ENCODE assay signal across 8 mouse cellular contexts in the genomic region with DNA sequence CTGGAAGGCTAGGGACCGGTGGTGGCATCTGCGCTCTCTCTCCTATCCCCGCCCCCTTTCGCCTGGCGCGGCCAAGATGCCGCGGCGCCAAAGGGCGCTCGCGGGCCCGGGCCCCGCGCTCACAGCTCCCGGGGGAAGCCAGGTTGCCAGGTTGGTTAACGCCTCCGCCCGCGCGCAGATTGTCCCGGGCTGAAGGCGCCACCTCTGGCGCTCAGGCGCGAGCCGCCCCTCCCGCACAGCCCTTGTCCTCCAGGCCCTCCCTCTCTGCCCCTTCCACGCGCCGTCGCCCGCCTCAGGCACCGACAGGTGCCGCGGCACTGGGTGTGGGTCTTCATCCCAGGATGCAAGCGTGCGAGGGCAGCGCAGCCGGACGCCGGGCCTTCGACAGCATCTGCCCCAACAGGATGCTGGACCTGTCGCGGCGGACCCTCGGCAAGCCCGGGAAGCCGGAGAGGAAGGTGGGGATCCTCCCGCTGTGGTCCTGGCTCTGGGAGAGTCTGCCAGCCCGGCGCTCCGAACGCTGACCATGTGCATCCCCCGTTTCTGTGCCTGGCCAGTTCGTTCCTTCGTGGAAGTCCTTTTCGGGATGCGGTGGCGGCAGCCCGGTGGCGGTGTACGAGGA. TPM values are rescaled to one million over a fixed set of nuclear protein-coding genes. Genes with fewer than 3 reads are reported as not detected.
DNase-seq lines count a peak whose midpoint lies in the region; ATAC-seq and TF ChIP-seq lines count a peak whose summit lies in the region.

TSS of gene Mcidas (plus strand) at position 315 of the 622 bp plus-strand sequence.

- 1% methylated on average over 62 of the region's 63 CpGs for WGBS in thymus, adult 2 months
- WGBS in hindbrain, embryonic 15.5 days = under 1% methylated on average over 63 of the region's 63 CpGs
- 1% methylated on average over 63 of the region's 63 CpGs for WGBS in liver, embryonic 15.5 days (ENCODE audit: insufficient replicate concordance)
- under 1% methylated on average over 63 of the region's 63 CpGs for WGBS in neural tube, embryonic 13.5 days

- no peaks in the 10 kb centered on the region for H3K36me3 ChIP-seq in thymus, adult 2 months (ENCODE audit: control insufficient read depth, insufficient read depth, low read length)
- H3K36me3 ChIP-seq in hindbrain, embryonic 15.5 days = no peaks in the 10 kb centered on the region
- no peaks in the 10 kb centered on the region for H3K36me3 ChIP-seq in liver, embryonic 15.5 days (replicated peaks)
- no peaks in the 10 kb centered on the region for H3K36me3 ChIP-seq in neural tube, embryonic 13.5 days

- H3K27me3 ChIP-seq in thymus, adult 2 months (ENCODE audit: control insufficient read depth, insufficient read depth, low read length) = peaks cover 25% of the 10 kb centered on the region
- H3K27me3 ChIP-seq in hindbrain, embryonic 15.5 days = peaks cover 86% of the 10 kb centered on the region
- peaks cover 96% of the 10 kb centered on the region for H3K27me3 ChIP-seq in liver, embryonic 15.5 days
- peaks cover 95% of the 10 kb centered on the region for H3K27me3 ChIP-seq in neural tube, embryonic 13.5 days

- H3K4me2 ChIP-seq in hindbrain, embryonic 15.5 days = peak within 1 kb of the TSS; percentile 92
- peak within 1 kb of the TSS; percentile 61 for H3K4me2 ChIP-seq in liver, embryonic 15.5 days
- peak within 1 kb of the TSS; percentile 75 for H3K4me2 ChIP-seq in neural tube, embryonic 13.5 days

- no peak within 1 kb of the TSS for H3K27ac ChIP-seq in thymus, adult 2 months (ENCODE audit: control insufficient read depth, insufficient read depth, low read length)
- no peak within 1 kb of the TSS for H3K27ac ChIP-seq in hindbrain, embryonic 15.5 days (replicated peaks)
- no peak within 1 kb of the TSS for H3K27ac ChIP-seq in liver, embryonic 15.5 days (replicated peaks)
- H3K27ac ChIP-seq in neural tube, embryonic 13.5 days (replicated peaks) = no peak within 1 kb of the TSS

- no peak for TF ChIP-seq POLR2A in thymus, adult 2 months (IDR thresholded peaks at IDR 0.05; ENCODE audit: control insufficient read depth, extremely low read depth, insufficient read depth, low read length, poor library complexity)

- DNase-seq in thymus, adult 2 months = peak; percentile 19
- no peak for DNase-seq in thymus, postnatal 25 days
- peak; percentile 38 for DNase-seq in embryo, embryonic 9.5 days (ENCODE audit: extremely low spot score)
- no peak for DNase-seq in urinary bladder, postnatal 14 days (ENCODE audit: low spot score)
- no peak for DNase-seq in layer of hippocampus, adult 8-10 months (ENCODE audit: low spot score in 2 of 2)

- no peak for TF ChIP-seq CTCF in thymus, adult 2 months (IDR thresholded peaks at IDR 0.05; ENCODE audit: borderline replicate concordance, control insufficient read depth, extremely low read depth, insufficient read depth, low read length, poor library complexity)

- H3K4me1 ChIP-seq in thymus, adult 2 months (replicated peaks; ENCODE audit: control insufficient read depth, insufficient read depth, low read length) = peaks cover 24% of the 10 kb centered on the region
- peaks cover 34% of the 10 kb centered on the region for H3K4me1 ChIP-seq in hindbrain, embryonic 15.5 days (replicated peaks)
- peaks cover 15% of the 10 kb centered on the region for H3K4me1 ChIP-seq in liver, embryonic 15.5 days (replicated peaks)
- H3K4me1 ChIP-seq in neural tube, embryonic 13.5 days (replicated peaks) = peaks cover 33% of the 10 kb centered on the region

- H3K9me3 ChIP-seq in hindbrain, embryonic 15.5 days = no peaks in the 10 kb centered on the region
- H3K9me3 ChIP-seq in liver, embryonic 15.5 days (replicated peaks) = no peaks in the 10 kb centered on the region
- no peaks in the 10 kb centered on the region for H3K9me3 ChIP-seq in neural tube, embryonic 13.5 days

- peak within 1 kb of the TSS; percentile 37; the same call in 1 of the 2 replicates for H3K9ac ChIP-seq in hindbrain, embryonic 15.5 days
- no peak within 1 kb of the TSS for H3K9ac ChIP-seq in liver, embryonic 15.5 days
- H3K9ac ChIP-seq in neural tube, embryonic 13.5 days = peak within 1 kb of the TSS; percentile 58

- peak within 1 kb of the TSS; percentile 33 for H3K4me3 ChIP-seq in thymus, adult 2 months (ENCODE audit: control insufficient read depth, insufficient read depth, low read length)
- peak within 1 kb of the TSS; percentile 46 for H3K4me3 ChIP-seq in hindbrain, embryonic 15.5 days
- H3K4me3 ChIP-seq in liver, embryonic 15.5 days (replicated peaks) = peak within 1 kb of the TSS; percentile 40
- H3K4me3 ChIP-seq in neural tube, embryonic 13.5 days = peak within 1 kb of the TSS; percentile 42

- peak; percentile 44 for ATAC-seq in hindbrain, embryonic 15.5 days (ENCODE audit: low FRiP score, low read depth)
- no peak for ATAC-seq in liver, embryonic 15.5 days (ENCODE audit: insufficient read depth)
- ATAC-seq in neural tube, embryonic 13.5 days (ENCODE audit: low read depth) = peak; percentile 62

RNA-seq across cellular contexts. Expression of gene Mcidas, which starts in this region (rescaled TPM):
- 0.28 and 0.32 TPM in 2 replicates for polyA plus RNA-seq in thymus, adult 2 months (2012; rRNA removed)
- 0.45 and 1.3 TPM in 2 replicates for polyA plus RNA-seq in hindbrain, embryonic 15.5 days (2015; fragmentation: Nextera tagmentation; extraction: Ambion mirVana)
- not detected in 2 replicates for polyA plus RNA-seq in liver, embryonic 15.5 days (2015; fragmentation: Nextera tagmentation; extraction: Ambion mirVana)
- 0.10 and 0.12 TPM in 2 replicates for polyA plus RNA-seq in neural tube, embryonic 13.5 days (2015; fragmentation: Nextera tagmentation; extraction: Ambion mirVana)
- total RNA-seq in layer of hippocampus, adult 8-10 months (2022) = under 1 TPM; 0.45 to 0.63 (median 0.60) TPM

Comparison
In these comparisons a context has a peak if more than half of its experiments do, and no peak if none do; other contexts are left out.
1. Peak in DNase-seq and H3K4me3 ChIP-seq in thymus, adult 2 months; RNA of the gene not detected or under 1 TPM.
2. Peak in ATAC-seq, H3K4me3 ChIP-seq, H3K9ac ChIP-seq and H3K4me2 ChIP-seq in neural tube, embryonic 13.5 days; RNA of the gene not detected or under 1 TPM.